Mouse (Mus musculus) liver, adult 2 months (tissue): Measurements from ENCODE around the gene Cdkal1. TPM values are rescaled to one million over a fixed set of nuclear protein-coding genes. Genes with fewer than 3 reads are reported as not detected.

Source experiments
- DNase-seq: peaks from one replicate; pipeline ENCODE4 v3.0.0-alpha.2; 2011; ENCODE audit warnings: low read depth, low spot score; ENCODE audit errors: extremely low read depth
- H3K27ac ChIP-seq: fragments of 200-500 bp; replicated peaks from 2 replicates; pipeline ENCODE4 v1.5.1; 2012; ENCODE audit warnings: low read depth, mild to moderate bottlenecking, control low read depth, inconsistent platforms, low read length; ENCODE audit not compliant: insufficient read depth
- H3K27me3 ChIP-seq: fragments of 200-500 bp; 2 replicates; pipeline ENCODE4 v1.6.1; 2012; ENCODE audit warnings: mild to moderate bottlenecking, moderate library complexity, low read length, inconsistent platforms; ENCODE audit not compliant: control insufficient read depth, insufficient read depth
- H3K36me3 ChIP-seq: fragments of 200-500 bp; 2 replicates; pipeline ENCODE4 v1.6.1; 2012; ENCODE audit warnings: low read length, inconsistent platforms; ENCODE audit not compliant: control insufficient read depth, insufficient read depth
- H3K4me1 ChIP-seq: fragments of 200-500 bp; 2 replicates; pipeline ENCODE4 v1.6.1; 2011; ENCODE audit warnings: low read length; ENCODE audit not compliant: control insufficient read depth, insufficient read depth
- H3K4me3 ChIP-seq: fragments of 200-500 bp; 2 replicates; pipeline ENCODE4 v1.5.1; 2011; ENCODE audit warnings: low read depth, mild to moderate bottlenecking, control low read depth, low read length, moderate library complexity; ENCODE audit not compliant: insufficient read depth
- H3K79me2 ChIP-seq: fragments of 200-500 bp; 2 replicates; pipeline ENCODE4 v1.6.1; 2012; ENCODE audit warnings: inconsistent platforms, mild to moderate bottlenecking, low read length, moderate library complexity; ENCODE audit not compliant: control insufficient read depth, insufficient read depth
- H3K9ac ChIP-seq: fragments of 200-500 bp; 2 replicates; pipeline ENCODE4 v1.6.1; 2012; ENCODE audit warnings: low read depth, mild to moderate bottlenecking, control low read depth, inconsistent platforms, low read length
- CTCF ChIP-seq: fragments of 200-500 bp; IDR thresholded peaks from 2 replicates; pipeline ENCODE4 v1.5.1; 2011; ENCODE audit warnings: low read depth, low read length, control low read depth
- POLR2A ChIP-seq: fragments of 200-500 bp; IDR thresholded peaks from 2 replicates; pipeline ENCODE4 v1.6.1; 2011; ENCODE audit warnings: low read length, control low read depth; ENCODE audit not compliant: insufficient read depth; ENCODE audit errors: extremely low read depth
- WGBS: fragments of 180-500 bp; shearing (Covaris S2); methylation state at CpG from one replicate; pipeline ENCODE4 v1.1.7; 2018; 5-methylcytosine and 5-hydroxymethylcytosine counted together
- polyA plus RNA-seq: library from polyadenylated mRNA; depleted of rRNA; stranded (reverse); fragments of >200 nt; gene quantifications from 2 replicates; pipeline ENCODE4 v1.2.3, GENCODE M21; 2012; rRNA removed
- total RNA-seq: library from RNA; depleted of rRNA; stranded (reverse); fragments of >200 nt; gene quantifications from 2 replicates; pipeline ENCODE4 v1.2.3, GENCODE M21; 2014; rRNA removed

Cdkal1 gene
- total and polyA plus RNA-seq, 2 experiments, result 1.7 to 13.6 TPM

GRCm38 (mm10) chr13:29149404-29149803, 706.1 kb downstream of the Cdkal1 start:
- no peak overlapping the region for H3K9ac ChIP-seq
- WGBS, result 84% methylated on average over 6 of the region's 6 CpGs

GRCm38 (mm10) chr13:29148616-29149015, 706.9 kb downstream of the Cdkal1 start:
- 87% methylated on average over 9 of the region's 9 CpGs for WGBS
- H3K9ac ChIP-seq, result no peak overlapping the region
- no peaks in the 10 kb centered on the region for H3K27me3 ChIP-seq

More at GRCm38 (mm10) chr13:29149404-29149803, 706.1 kb downstream of the Cdkal1 start:
- H3K4me1 ChIP-seq, result no peaks in the 10 kb centered on the region; the same call in 1 of the 2 replicates
- H3K27ac ChIP-seq, result no peak overlapping the region
- H3K36me3 ChIP-seq, result no peaks in the 10 kb centered on the region
- no peak for DNase-seq
- TF ChIP-seq POLR2A (no peak), CTCF (no peak)
- H3K79me2 ChIP-seq, result no peaks in the 10 kb centered on the region
- H3K4me3 ChIP-seq, result no peak overlapping the region
- H3K27me3 ChIP-seq, result no peaks in the 10 kb centered on the region

More at GRCm38 (mm10) chr13:29148616-29149015, 706.9 kb downstream of the Cdkal1 start:
- TF ChIP-seq CTCF, result no peak
- TF ChIP-seq POLR2A, result no peak
- Histone ChIP-seq H3K79me2 (no peaks in the 10 kb centered on the region), H3K36me3 (no peaks in the 10 kb centered on the region), H3K4me1 (no peaks in the 10 kb centered on the region; the same call in 1 of the 2 replicates), H3K4me3 (no peak overlapping the region), H3K27ac (no peak overlapping the region)
- no peak for DNase-seq

Other genes starting within 250 kb of the Cdkal1 start
- 1.7 TPM in 2 replicates for gene E2f3, start 130.4 kb upstream of the Cdkal1 start, total RNA-seq
- 1.9 TPM in 2 replicates for gene E2f3, start 130.4 kb upstream of the Cdkal1 start, polyA plus RNA-seq